Mouse (Mus musculus) spleen, adult 18-20 months (tissue): ENCODE results near the gene Pax5.

ENCODE experiments used
- DNase-seq, 2 experiments: peaks; one replicate each; pipeline ENCODE4 v3.0.0; 2022; ENCODE audit warnings: mixed read lengths in 2 of 2

Pax5 gene

GRCm38 (mm10) chr4:44582687-44583086 is 127.6 kb downstream of the Pax5 start:
- no peak for DNase-seq

- DNase-seq, result no peak
Measured at GRCm38 (mm10) chr4:44578591-44578990, 131.7 kb downstream of the Pax5 start.

GRCm38 (mm10) chr4:44577293-44577692 is 133.0 kb downstream of the Pax5 start:
- DNase-seq, result peak; percentile 39 to 70

- DNase-seq, result no peak
Measured at GRCm38 (mm10) chr4:44576786-44577185, 133.5 kb downstream of the Pax5 start.

- DNase-seq, result no peak
Measured at GRCm38 (mm10) chr4:44573017-44573416, 137.3 kb downstream of the Pax5 start.

- DNase-seq, result no peak
Measured at GRCm38 (mm10) chr4:44572373-44572772, 137.9 kb downstream of the Pax5 start.

GRCm38 (mm10) chr4:44569138-44569537 is 141.1 kb downstream of the Pax5 start:
- DNase-seq, result no peak

- DNase-seq, result no peak
Measured at GRCm38 (mm10) chr4:44568666-44569065, 141.6 kb downstream of the Pax5 start.

- no peak for DNase-seq
Measured at GRCm38 (mm10) chr4:44566401-44566800, 143.9 kb downstream of the Pax5 start.

- no peak for DNase-seq
Measured at GRCm38 (mm10) chr4:44565126-44566082, 144.9 kb downstream of the Pax5 start.

GRCm38 (mm10) chr4:44564602-44565001 is 145.7 kb downstream of the Pax5 start:
- DNase-seq, result peak; percentile 50 to 74

GRCm38 (mm10) chr4:44560956-44561355 is 149.3 kb downstream of the Pax5 start:
- DNase-seq, result no peak

- DNase-seq, result no peak
Measured at GRCm38 (mm10) chr4:44558564-44558955, 151.7 kb downstream of the Pax5 start.

- DNase-seq, result peak; percentile 24 to 32
Measured at GRCm38 (mm10) chr4:44557815-44558563, 152.3 kb downstream of the Pax5 start.

- DNase-seq, result no peak
Measured at GRCm38 (mm10) chr4:44556586-44557281, 153.6 kb downstream of the Pax5 start.

- DNase-seq, result no peak
Measured at GRCm38 (mm10) chr4:44555576-44555975, 154.7 kb downstream of the Pax5 start.

GRCm38 (mm10) chr4:44551470-44551869 is 158.8 kb downstream of the Pax5 start:
- DNase-seq, result no peak

GRCm38 (mm10) chr4:44549029-44549428 is 161.3 kb downstream of the Pax5 start:
- no peak for DNase-seq

GRCm38 (mm10) chr4:44545669-44546068 is 164.6 kb downstream of the Pax5 start:
- no peak for DNase-seq

- DNase-seq, result no peak
Measured at GRCm38 (mm10) chr4:44544495-44544894, 165.8 kb downstream of the Pax5 start.

GRCm38 (mm10) chr4:44543880-44544279 is 166.4 kb downstream of the Pax5 start:
- no peak for DNase-seq

- DNase-seq, result no peak
Measured at GRCm38 (mm10) chr4:44542101-44542500, 168.2 kb downstream of the Pax5 start.

GRCm38 (mm10) chr4:44538488-44538887 is 171.8 kb downstream of the Pax5 start:
- no peak for DNase-seq
